Mouse (Mus musculus): ENCODE measurements around the gene Rasgef1a.
A peak's percentile ranks its signal among the peaks of the same experiment; 100 is the strongest.

Rasgef1a gene

DNA sequence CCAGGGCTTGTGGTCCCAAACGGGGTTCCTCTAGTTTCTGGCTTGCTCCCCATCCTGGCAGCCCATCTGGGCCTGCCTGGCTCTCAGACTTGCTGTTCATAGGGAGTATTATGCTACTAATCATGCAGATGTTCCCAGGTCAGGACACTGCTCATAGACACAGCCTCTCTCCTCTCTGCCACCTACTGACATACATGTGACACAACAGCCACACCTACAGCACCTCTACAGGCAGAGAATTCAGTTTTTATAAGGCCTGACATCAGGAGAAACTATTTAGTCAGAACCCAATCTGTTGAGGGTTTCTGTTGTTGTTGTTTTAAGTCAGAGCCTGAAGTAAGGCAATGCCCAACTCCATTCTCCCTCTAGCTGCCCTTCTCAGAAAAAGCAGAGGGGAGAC lies 100.6 kb downstream of the Rasgef1a start:
- no peak for DNase-seq (ENCODE audit: low read depth, low spot score)
- Histone ChIP-seq H3K27me3 (ENCODE audit: control insufficient read depth, insufficient read depth, low read length, poor library complexity, severe bottlenecking) (no peaks in the 10 kb centered on the region), H3K36me3 (ENCODE audit: control insufficient read depth, insufficient read depth, low read length, poor library complexity, severe bottlenecking) (peaks cover 3% of the 10 kb centered on the region; the same call in 1 of the 2 replicates)

GRCm38 (mm10) chr6:118122767-118123166 lies 111.5 kb downstream of the Rasgef1a start:
- Histone ChIP-seq H3K27me3 (ENCODE audit: control insufficient read depth, insufficient read depth, low read length, poor library complexity, severe bottlenecking) (no peaks in the 10 kb centered on the region), H3K36me3 (ENCODE audit: control insufficient read depth, insufficient read depth, low read length, poor library complexity, severe bottlenecking) (peaks cover 7% of the 10 kb centered on the region)
- DNase-seq (ENCODE audit: low read depth, low spot score): no peak

- no peak for DNase-seq (ENCODE audit: low read depth, low spot score)
- Histone ChIP-seq H3K36me3 (ENCODE audit: control insufficient read depth, insufficient read depth, low read length, poor library complexity, severe bottlenecking) (peaks cover 7% of the 10 kb centered on the region), H3K27me3 (ENCODE audit: control insufficient read depth, insufficient read depth, low read length, poor library complexity, severe bottlenecking) (no peaks in the 10 kb centered on the region)
Measured at GRCm38 (mm10) chr6:118126577-118126976, 115.3 kb downstream of the Rasgef1a start.

DNA sequence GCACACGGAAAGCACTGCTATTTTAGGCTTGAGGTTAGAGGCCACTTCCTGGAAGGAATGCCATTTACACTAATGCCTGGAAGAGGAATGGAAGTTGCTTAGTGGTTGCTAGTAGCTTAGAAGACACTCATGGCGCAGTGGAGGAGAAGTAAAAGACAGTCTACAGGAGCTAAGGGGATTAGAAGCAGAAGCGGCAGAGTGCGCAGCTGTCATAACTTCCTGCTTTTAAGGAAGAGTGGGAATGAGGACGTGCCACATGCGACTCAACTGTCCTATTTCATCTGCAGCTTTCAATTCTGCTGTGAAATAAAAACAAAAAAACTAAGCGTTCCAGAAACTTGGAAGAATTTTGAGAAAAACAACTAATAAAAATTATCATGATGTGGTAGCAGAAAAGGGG lies 116.0 kb downstream of the Rasgef1a start:
- Histone ChIP-seq H3K36me3 (ENCODE audit: control insufficient read depth, insufficient read depth, low read length, poor library complexity, severe bottlenecking) (peaks cover 7% of the 10 kb centered on the region), H3K27me3 (ENCODE audit: control insufficient read depth, insufficient read depth, low read length, poor library complexity, severe bottlenecking) (no peaks in the 10 kb centered on the region)
- DNase-seq (ENCODE audit: low read depth, low spot score): no peak

GRCm38 (mm10) chr6:118127827-118128487 lies 116.7 kb downstream of the Rasgef1a start:
- no peaks in the 10 kb centered on the region for H3K27me3 ChIP-seq (ENCODE audit: control insufficient read depth, insufficient read depth, low read length, poor library complexity, severe bottlenecking)
- no peak for DNase-seq (ENCODE audit: low read depth, low spot score)
- H3K36me3 ChIP-seq (ENCODE audit: control insufficient read depth, insufficient read depth, low read length, poor library complexity, severe bottlenecking): no peaks in the 10 kb centered on the region

DNA sequence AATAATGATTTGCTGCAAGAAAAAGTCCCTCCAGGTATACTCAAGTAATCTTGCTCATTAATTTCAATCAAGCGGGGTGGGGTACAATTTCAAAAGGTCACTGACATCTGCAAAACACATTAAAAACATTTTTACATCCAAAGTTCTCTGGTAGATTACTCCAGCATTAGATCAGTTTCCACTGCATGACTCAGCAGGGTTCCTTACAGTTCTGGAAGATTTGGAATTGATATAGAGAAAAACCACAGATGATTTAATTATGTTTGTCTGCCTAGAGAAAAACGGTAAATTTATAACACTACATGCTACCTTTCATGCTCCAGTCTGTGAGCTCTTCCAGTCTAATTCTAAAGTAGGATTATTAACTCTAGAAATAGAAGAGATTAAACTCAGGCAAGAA lies 118.8 kb downstream of the Rasgef1a start:
- no peak for DNase-seq (ENCODE audit: low read depth, low spot score)
- Histone ChIP-seq H3K36me3 (ENCODE audit: control insufficient read depth, insufficient read depth, low read length, poor library complexity, severe bottlenecking) (no peaks in the 10 kb centered on the region), H3K27me3 (ENCODE audit: control insufficient read depth, insufficient read depth, low read length, poor library complexity, severe bottlenecking) (no peaks in the 10 kb centered on the region)

DNA sequence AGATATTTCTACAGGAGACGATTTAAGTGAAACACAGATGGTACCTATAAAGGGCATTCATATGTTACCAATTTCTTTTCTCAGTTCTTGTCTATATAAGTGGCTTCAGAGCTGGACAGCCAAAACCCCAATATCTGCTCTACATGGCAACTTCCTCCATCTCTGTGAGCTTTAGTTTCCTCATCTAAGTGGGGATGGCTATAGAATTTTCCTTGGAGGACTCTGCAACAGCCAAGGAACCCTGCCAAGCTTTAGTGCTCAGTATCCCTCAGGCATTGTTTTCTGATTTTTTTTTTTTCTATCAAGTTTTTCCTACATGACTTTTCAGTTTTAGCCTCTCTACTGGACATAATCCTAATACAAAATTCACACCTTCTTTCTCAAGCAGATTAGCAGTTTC lies 123.2 kb downstream of the Rasgef1a start:
- Histone ChIP-seq H3K27me3 (ENCODE audit: control insufficient read depth, insufficient read depth, low read length, poor library complexity, severe bottlenecking) (no peaks in the 10 kb centered on the region), H3K36me3 (ENCODE audit: control insufficient read depth, insufficient read depth, low read length, poor library complexity, severe bottlenecking) (no peaks in the 10 kb centered on the region)
- peak; percentile 30 for DNase-seq (ENCODE audit: low read depth, low spot score)

- no peaks in the 10 kb centered on the region for H3K27me3 ChIP-seq (ENCODE audit: control insufficient read depth, insufficient read depth, low read length, poor library complexity, severe bottlenecking)
- peak; percentile 11 for DNase-seq (ENCODE audit: low read depth, low spot score)
- no peaks in the 10 kb centered on the region for H3K36me3 ChIP-seq (ENCODE audit: control insufficient read depth, insufficient read depth, low read length, poor library complexity, severe bottlenecking)
Measured at GRCm38 (mm10) chr6:118137148-118137547, 125.9 kb downstream of the Rasgef1a start.

DNA sequence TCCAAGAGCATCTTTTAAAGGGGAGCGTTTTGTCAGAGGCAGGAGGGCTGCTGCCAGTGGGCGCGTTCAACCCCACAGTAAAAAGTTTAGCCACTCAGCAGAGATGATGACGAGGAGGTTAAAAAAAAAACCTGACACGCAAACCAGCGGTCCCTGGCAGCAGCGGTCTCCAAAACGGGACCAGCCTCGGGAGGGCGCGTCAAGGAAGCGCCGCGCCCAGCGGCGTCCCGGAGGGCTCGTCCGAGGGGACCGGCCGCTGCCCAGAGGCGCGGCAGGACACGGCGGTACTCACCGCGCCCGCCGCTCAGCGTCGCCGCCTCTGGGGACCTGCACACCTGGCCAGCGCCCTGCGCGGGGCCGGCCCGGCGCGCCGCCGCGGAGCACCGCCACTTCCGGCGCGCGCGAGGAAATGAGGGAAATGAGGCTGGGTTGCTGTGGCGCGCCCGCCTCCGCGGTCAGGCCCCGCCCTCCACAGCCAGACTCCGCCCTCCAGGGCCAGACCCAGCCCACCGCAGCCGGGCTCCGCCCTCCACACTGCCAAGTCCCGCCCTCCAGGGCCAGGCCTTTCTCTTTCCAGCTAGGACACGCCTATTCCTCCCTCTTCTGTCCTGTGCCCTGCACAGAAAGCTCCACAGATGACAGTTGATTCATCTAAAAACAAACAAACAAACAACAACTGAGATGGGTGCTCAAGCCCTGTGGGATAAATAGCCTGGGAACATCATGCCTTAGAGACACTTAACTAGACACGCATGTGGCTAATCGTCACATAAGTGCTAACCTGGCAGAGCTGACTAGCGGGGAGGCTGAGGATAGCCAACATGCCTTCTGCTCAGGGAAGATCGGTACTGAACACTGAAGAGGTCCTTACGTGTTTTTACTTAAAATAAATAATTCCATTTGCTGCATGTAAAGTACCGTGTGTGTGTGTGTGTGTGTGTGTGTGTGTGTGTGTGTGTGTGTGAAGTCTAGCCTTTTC lies 127.8 kb downstream of the Rasgef1a start, which contains the start of gene Csgalnact2:
Gene Csgalnact2 (minus strand): TSS at position 410 of the 979 bp plus-strand sequence.
- peak; percentile 91 for DNase-seq (ENCODE audit: low read depth, low spot score)
- H3K27me3 ChIP-seq (ENCODE audit: control insufficient read depth, insufficient read depth, low read length, poor library complexity, severe bottlenecking): no peaks in the 10 kb centered on the region

GRCm38 (mm10) chr6:118140961-118141360 lies 129.7 kb downstream of the Rasgef1a start:
- Histone ChIP-seq H3K27me3 (ENCODE audit: control insufficient read depth, insufficient read depth, low read length, poor library complexity, severe bottlenecking) (no peaks in the 10 kb centered on the region), H3K36me3 (ENCODE audit: control insufficient read depth, insufficient read depth, low read length, poor library complexity, severe bottlenecking) (no peaks in the 10 kb centered on the region)
- DNase-seq (ENCODE audit: low read depth, low spot score): peak; percentile 33

More for the DNA sequence above, 127.8 kb downstream of the Rasgef1a start, which contains the start of gene Csgalnact2:
- H3K36me3 ChIP-seq (ENCODE audit: control insufficient read depth, insufficient read depth, low read length, poor library complexity, severe bottlenecking): no peaks in the 10 kb centered on the region
